Mouse (Mus musculus): ENCODE measurements around the gene Tmtc2. TPM values are rescaled to one million over a fixed set of nuclear protein-coding genes. Genes with fewer than 3 reads are reported as not detected.

Gene Tmtc2
- total and polyA plus RNA-seq, 3 experiments, result not detected

DNA sequence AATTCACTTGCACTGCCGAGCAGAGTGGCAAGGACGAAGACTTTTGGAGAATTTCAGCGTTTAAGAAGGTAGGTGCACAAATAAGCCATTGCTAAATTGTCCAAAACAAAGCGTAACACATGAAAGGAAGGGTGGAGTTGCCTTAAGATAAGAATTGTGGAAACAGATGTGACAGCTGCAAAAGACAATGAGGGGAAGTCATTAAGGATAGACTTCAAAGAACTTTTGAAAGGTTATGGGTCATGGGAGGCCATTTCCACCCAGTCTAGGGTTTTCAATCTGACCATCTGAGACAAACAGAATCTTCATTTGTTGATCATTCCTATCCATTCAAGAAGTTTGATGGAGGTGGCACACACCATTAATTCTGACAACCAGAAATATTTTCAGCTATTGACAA lies 429.9 kb downstream of the Tmtc2 start:
- Histone ChIP-seq H3K27ac (ENCODE audit: insufficient read depth, low read depth) (no peak overlapping the region), H3K4me2 (ENCODE audit: insufficient read depth, low read depth, poor library complexity, severe bottlenecking) (no peak overlapping the region), H3K9ac (ENCODE audit: insufficient read depth, low read depth) (no peak overlapping the region), H3K27me3 (replicated peaks) (no peaks in the 10 kb centered on the region), H3K4me3 (replicated peaks in 1 of 3; ENCODE audit: low read depth in 2 of 3, low read length in 2 of 3, poor library complexity in 1 of 3) (no peak overlapping the region), H3K4me1 (ENCODE audit: control insufficient read depth in 1 of 2, insufficient read depth in 2 of 2) (no peaks in the 10 kb centered on the region), H3K9me3 (replicated peaks; ENCODE audit: low read length) (peaks cover 25% of the 10 kb centered on the region), H3K79me2 (replicated peaks; ENCODE audit: control insufficient read depth, extremely low read depth, insufficient read depth, poor library complexity, severe bottlenecking) (no peaks in the 10 kb centered on the region), H3K36me3 (replicated peaks in 1 of 2; ENCODE audit: control insufficient read depth in 1 of 2, insufficient read depth in 1 of 2, low read length in 1 of 2) (no peaks in the 10 kb centered on the region)
- in situ Hi-C loops (cut with MboI; ENCODE audit: low pct_ligation_motif_present, low pct_unique_long_range_greater_than_20kb, low sequenced_read_pairs), result no loop called here
- DNase-seq (ENCODE audit: extremely low read depth), result no peak
- no peak for TF ChIP-seq JUN (IDR thresholded peaks at IDR 0.05; ENCODE audit: insufficient read depth, low read depth, low read length)
- dilution Hi-C loops (cut with MboI; ENCODE audit: extremely low pct_ligation_motif_present, extremely low pct_unique_long_range_greater_than_20kb, low sequenced_read_pairs), result no loop called here

DNA sequence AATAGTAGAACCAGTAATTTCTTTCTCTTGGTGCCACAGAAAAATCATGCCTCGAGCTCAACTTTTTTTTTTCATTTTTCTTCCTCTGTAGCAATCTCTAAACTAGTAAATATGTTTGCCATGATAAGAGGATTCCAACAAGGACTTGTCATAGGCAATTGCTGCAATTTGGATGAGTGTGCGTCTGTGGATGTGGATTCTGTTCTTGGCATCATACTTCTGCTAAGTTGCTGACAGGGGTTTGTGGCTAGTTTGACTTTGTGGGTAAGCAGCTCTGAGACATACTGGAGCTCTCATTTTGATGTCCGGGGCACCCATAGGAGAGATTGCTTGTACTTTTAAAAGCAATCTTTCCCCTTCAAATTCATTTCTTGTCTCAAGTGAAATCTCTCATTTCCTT lies 432.1 kb downstream of the Tmtc2 start:
- TF ChIP-seq ELF1 (IDR thresholded peaks at IDR 0.05; ENCODE audit: low read depth, low read length), result no peak
- TF ChIP-seq E2F4 (IDR thresholded peaks at IDR 0.05; ENCODE audit: insufficient replicate concordance, low read depth, low read length), result no peak
- TF ChIP-seq RCOR1 (conservative IDR thresholded peaks at IDR 0.05; ENCODE audit: low read depth, low read length), result no peak
- dilution Hi-C loops (cut with MboI; ENCODE audit: extremely low pct_ligation_motif_present, extremely low pct_unique_long_range_greater_than_20kb, low sequenced_read_pairs) (no loop called here), in situ Hi-C loops (cut with MboI; ENCODE audit: low pct_ligation_motif_present, low pct_unique_long_range_greater_than_20kb, low sequenced_read_pairs) (no loop called here)

More for the DNA sequence above, 432.1 kb downstream of the Tmtc2 start:
- Histone ChIP-seq H3K27me3 (replicated peaks) (no peaks in the 10 kb centered on the region), H3K79me2 (replicated peaks; ENCODE audit: control insufficient read depth, extremely low read depth, insufficient read depth, poor library complexity, severe bottlenecking) (no peaks in the 10 kb centered on the region), H3K4me3 (replicated peaks in 1 of 3; ENCODE audit: low read depth in 2 of 3, low read length in 2 of 3, poor library complexity in 1 of 3) (no peak overlapping the region), H3K9ac (ENCODE audit: insufficient read depth, low read depth) (no peak overlapping the region), H3K36me3 (replicated peaks in 1 of 2; ENCODE audit: control insufficient read depth in 1 of 2, insufficient read depth in 1 of 2, low read length in 1 of 2) (no peaks in the 10 kb centered on the region), H3K9me3 (replicated peaks; ENCODE audit: low read length) (peaks cover 23% of the 10 kb centered on the region), H3K27ac (ENCODE audit: insufficient read depth, low read depth) (no peak overlapping the region), H3K4me2 (ENCODE audit: insufficient read depth, low read depth, poor library complexity, severe bottlenecking) (no peak overlapping the region), H3K4me1 (ENCODE audit: control insufficient read depth in 1 of 2, insufficient read depth in 2 of 2) (no peaks in the 10 kb centered on the region)
- no peak for DNase-seq (ENCODE audit: extremely low read depth)

Data from CH12.LX (cell line).